28 mouse cellular contexts compared by ENCODE assay signal in genomic region chr5:92424126-92424525, GRCm38 (mm10).
"Had no signal": no experiment of that assay in that cellular context is flagged by ENCODE, and none has a peak within 500 bp of the region (broad histone marks: within the 10 kb centered on the region; RNA-seq: fewer than 3 reads in every experiment).

No protein-coding gene starts in this region.

- DNase-seq: left cerebral cortex, postnatal 4 days; liver; liver, embryonic 13.5 days; liver, postnatal 0 days; lung, adult 18-20 months; lung, adult 2 months; lung, embryonic 14.5 days; lung, postnatal 10 days; lung, postnatal 14 days; lung, postnatal 36 days; lung, postnatal 4 days; midbrain, embryonic 14.5 days had no signal

- H3K4me1 ChIP-seq: limb, embryonic 10.5 days; limb, embryonic 12.5 days; limb, embryonic 13.5 days; limb, embryonic 15.5 days; liver, embryonic 12.5 days; liver, embryonic 13.5 days; liver, embryonic 15.5 days; lung, embryonic 15.5 days; megakaryocyte, embryonic 14.5 days; midbrain, embryonic 10.5 days; midbrain, embryonic 12.5 days; midbrain, embryonic 13.5 days; midbrain, embryonic 15.5 days; neural tube, embryonic 12.5 days had no signal

- H3K27ac ChIP-seq: limb, embryonic 10.5 days; limb, embryonic 12.5 days; limb, embryonic 13.5 days; limb, embryonic 15.5 days; liver, embryonic 12.5 days; liver, embryonic 13.5 days; liver, embryonic 14.5 days; liver, embryonic 15.5 days; lung, embryonic 15.5 days; macrophage; midbrain, embryonic 10.5 days; midbrain, embryonic 12.5 days; midbrain, embryonic 13.5 days; midbrain, embryonic 15.5 days; neural tube, embryonic 12.5 days had no signal

- H3K27me3 ChIP-seq: limb, embryonic 12.5 days; limb, embryonic 13.5 days; limb, embryonic 15.5 days; liver, embryonic 12.5 days; liver, embryonic 13.5 days; liver, embryonic 15.5 days; lung, embryonic 15.5 days; megakaryocyte, embryonic 14.5 days; midbrain, embryonic 12.5 days; midbrain, embryonic 13.5 days; midbrain, embryonic 15.5 days; neural tube, embryonic 12.5 days had no signal

- H3K4me3 ChIP-seq: limb, embryonic 10.5 days; limb, embryonic 12.5 days; limb, embryonic 13.5 days; limb, embryonic 15.5 days; liver, embryonic 12.5 days; liver, embryonic 13.5 days; liver, embryonic 15.5 days; lung, embryonic 15.5 days; megakaryocyte, embryonic 14.5 days; midbrain, embryonic 10.5 days; midbrain, embryonic 12.5 days; midbrain, embryonic 13.5 days; midbrain, embryonic 15.5 days; myocyte; neural tube, embryonic 12.5 days had no signal

- H3K9me3 ChIP-seq: limb, embryonic 10.5 days; limb, embryonic 13.5 days; limb, embryonic 15.5 days; liver, embryonic 12.5 days; liver, embryonic 13.5 days; liver, embryonic 15.5 days; lung, embryonic 15.5 days; megakaryocyte, embryonic 14.5 days; midbrain, embryonic 10.5 days; midbrain, embryonic 12.5 days; midbrain, embryonic 13.5 days; midbrain, embryonic 15.5 days; neural tube, embryonic 12.5 days had no signal
